Mouse (Mus musculus): ENCODE results near the gene Phactr1.

DNA sequence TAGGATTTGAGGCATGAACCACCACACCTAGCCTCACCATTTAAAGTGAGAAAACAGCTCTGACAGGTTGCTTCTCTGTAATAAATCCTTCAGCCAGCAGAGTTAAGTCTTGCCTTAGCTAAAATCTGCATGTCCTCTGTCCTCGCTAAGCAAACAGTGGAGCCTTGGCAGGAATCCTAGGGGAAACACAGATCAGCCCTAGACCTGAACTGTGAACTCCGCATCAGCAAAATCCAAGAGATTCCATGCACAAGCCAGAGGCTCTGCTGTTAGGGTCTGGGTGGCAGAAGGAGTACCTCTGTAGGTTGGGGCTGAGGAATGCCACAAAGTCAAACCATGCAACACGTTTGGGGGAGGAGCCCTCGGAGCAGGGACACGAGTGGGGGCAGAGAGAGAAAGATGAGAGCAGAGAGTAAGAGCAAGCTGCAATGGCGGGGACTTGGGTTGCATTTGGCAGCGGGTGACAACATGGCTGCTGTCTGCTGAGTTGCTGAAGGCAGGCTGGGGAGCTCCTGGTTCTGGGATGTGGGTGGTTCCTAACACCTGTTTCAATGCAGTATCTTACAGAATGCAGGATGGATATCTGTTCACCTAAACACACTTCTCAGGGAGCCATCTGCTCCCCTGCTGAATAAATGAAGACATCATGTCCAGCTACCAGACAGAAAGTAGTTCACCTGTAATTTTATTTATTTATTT lies 464.4 kb downstream of the Phactr1 start:
- no peak for TF ChIP-seq POLR2A (IDR thresholded peaks at IDR 0.05; ENCODE audit: borderline replicate concordance, insufficient read depth, low read length)
- TF ChIP-seq CTCF (IDR thresholded peaks at IDR 0.05; ENCODE audit: borderline replicate concordance, insufficient read depth, low read depth, low read length) = no peak

Data from cerebellum, adult 2 months (tissue).